Mouse (Mus musculus) heart, embryonic 13.5 days (tissue): ENCODE results near the gene Spi1. TPM values are rescaled to one million over a fixed set of nuclear protein-coding genes. Genes with fewer than 3 reads are reported as not detected.
A peak's percentile ranks its signal among the peaks of the same experiment; 100 is the strongest.

Experiments
- ATAC-seq: fragments of 200-750 bp; cut with Nextera tagmentation; 2 replicates; pipeline ENCODE4 v1.8.0; 2017; ENCODE audit warnings: moderate TSS enrichment; ENCODE audit not compliant: insufficient number of reproducible peaks, low FRiP score, low TSS enrichment; ENCODE audit errors: extremely low read depth
- H3K27ac ChIP-seq: fragments of 300-500 bp; sonication (generic); replicated peaks from 2 replicates; pipeline ENCODE4 v1.5.1; 2015; ENCODE audit warnings: moderate library complexity, mild to moderate bottlenecking, inconsistent platforms
- H3K27me3 ChIP-seq: fragments of 300-500 bp; sonication (generic); replicated peaks from 2 replicates; pipeline ENCODE4 v1.6.1; 2015; ENCODE audit warnings: mild to moderate bottlenecking, inconsistent platforms
- H3K36me3 ChIP-seq: fragments of 300-500 bp; sonication (generic); 2 replicates; pipeline ENCODE4 v1.6.1; 2015; ENCODE audit warnings: mild to moderate bottlenecking, inconsistent platforms
- H3K4me1 ChIP-seq: fragments of 300-500 bp; sonication (generic); 2 replicates; pipeline ENCODE4 v1.6.1; 2015; ENCODE audit warnings: inconsistent platforms
- H3K4me2 ChIP-seq: fragments of 300-500 bp; sonication (generic); 2 replicates; pipeline ENCODE4 v1.6.1; 2015; ENCODE audit warnings: inconsistent platforms, mild to moderate bottlenecking, moderate library complexity
- H3K4me3 ChIP-seq: fragments of 300-500 bp; sonication (generic); 2 replicates; pipeline ENCODE4 v1.5.1; 2015; ENCODE audit warnings: moderate library complexity, mild to moderate bottlenecking, inconsistent platforms
- H3K9ac ChIP-seq: fragments of 300-500 bp; sonication (generic); 2 replicates; pipeline ENCODE4 v1.6.1; 2015; ENCODE audit warnings: inconsistent platforms, mild to moderate bottlenecking, moderate library complexity
- H3K9me3 ChIP-seq: fragments of 300-500 bp; sonication (generic); 2 replicates; pipeline ENCODE4 v1.6.1; 2016; ENCODE audit warnings: inconsistent platforms
- WGBS: fragments of 180-500 bp; shearing (Covaris S2); methylation state at CpG from one replicate; pipeline ENCODE4 v1.1.7; 2015; ENCODE audit warnings: mixed read lengths; 5-methylcytosine and 5-hydroxymethylcytosine counted together
- polyA plus RNA-seq: library from polyadenylated mRNA; unstranded; fragments of >200 nt; fragmentation: Nextera tagmentation; extraction: Ambion mirVana; gene quantifications from 2 replicates; pipeline ENCODE4 v1.2.1, GENCODE M21; 2015

The Spi1 gene
- polyA plus RNA-seq, 1 experiment from 2014 or later: 3.5 TPM

- Histone ChIP-seq H3K4me2 (peak overlapping the region; percentile 81), H3K27me3 (no peaks in the 10 kb centered on the region), H3K4me3 (0 out of 2 replicates have a peak overlapping the region, but pooled peaks have one; percentile 75), H3K9ac (peak overlapping the region; percentile 5), H3K36me3 (peaks cover 100% of the 10 kb centered on the region), H3K4me1 (peaks cover 81% of the 10 kb centered on the region), H3K27ac (no peak overlapping the region), H3K9me3 (no peaks in the 10 kb centered on the region)
- no peak for ATAC-seq
- WGBS: 70% methylated on average over 10 of the region's 10 CpGs
Observed at GRCm38 (mm10) chr2:91125101-91125500, 42.9 kb downstream of the Spi1 start.

DNA sequence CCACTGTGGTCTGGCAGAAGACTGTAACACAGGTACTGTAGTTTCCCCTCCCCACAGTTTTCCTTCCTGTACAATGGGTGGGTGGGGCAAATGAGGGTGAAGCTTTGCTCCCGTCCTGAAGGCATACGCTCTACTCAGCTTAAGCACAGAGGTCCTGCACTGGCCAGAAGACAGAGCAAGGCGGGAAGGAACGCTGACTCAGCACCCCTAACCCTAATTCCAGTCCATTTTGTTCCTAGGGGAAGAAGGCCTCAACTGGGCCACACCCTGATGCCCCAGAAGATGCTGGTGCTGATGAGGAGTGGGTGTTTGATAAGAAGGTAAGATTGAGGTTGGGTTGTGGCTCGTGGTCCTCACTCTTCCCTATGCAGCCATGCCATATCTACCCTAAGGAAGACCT lies 46.6 kb downstream of the Spi1 start:
- no peak overlapping the region for H3K27ac ChIP-seq
- no peaks in the 10 kb centered on the region for H3K27me3 ChIP-seq
- no peak for ATAC-seq
- no peaks in the 10 kb centered on the region for H3K9me3 ChIP-seq
- H3K4me3 ChIP-seq: no peak overlapping the region
- peaks cover 100% of the 10 kb centered on the region for H3K36me3 ChIP-seq
- H3K9ac ChIP-seq: peak overlapping the region; percentile 19; the same call in 1 of the 2 replicates
- H3K4me1 ChIP-seq: peaks cover 79% of the 10 kb centered on the region
- H3K4me2 ChIP-seq: no peak overlapping the region
- WGBS: 61% methylated on average over 5 of the region's 5 CpGs

DNA sequence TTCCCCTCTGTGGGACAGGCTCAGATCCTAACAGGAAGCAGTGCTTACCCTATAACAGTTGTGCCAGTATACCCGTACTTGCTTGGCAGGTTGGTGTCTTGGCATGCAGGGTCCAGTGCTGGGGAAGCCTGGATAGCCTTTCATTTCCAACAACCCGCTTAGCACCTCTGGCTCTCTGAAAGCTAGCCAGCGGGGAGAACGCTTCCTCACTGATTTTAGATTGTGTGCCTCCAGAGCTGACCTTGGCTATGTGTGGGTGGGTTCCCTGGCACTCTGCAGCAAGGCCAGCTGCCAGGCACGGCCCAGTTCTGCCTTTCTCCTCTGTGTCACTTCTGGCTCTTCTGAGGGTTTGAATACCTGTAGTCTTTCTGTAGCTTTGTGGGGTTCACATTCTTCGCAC lies 47.9 kb downstream of the Spi1 start:
- Histone ChIP-seq H3K9ac (peak overlapping the region; percentile 45; the same call in 1 of the 2 replicates), H3K9me3 (no peaks in the 10 kb centered on the region)

DNA sequence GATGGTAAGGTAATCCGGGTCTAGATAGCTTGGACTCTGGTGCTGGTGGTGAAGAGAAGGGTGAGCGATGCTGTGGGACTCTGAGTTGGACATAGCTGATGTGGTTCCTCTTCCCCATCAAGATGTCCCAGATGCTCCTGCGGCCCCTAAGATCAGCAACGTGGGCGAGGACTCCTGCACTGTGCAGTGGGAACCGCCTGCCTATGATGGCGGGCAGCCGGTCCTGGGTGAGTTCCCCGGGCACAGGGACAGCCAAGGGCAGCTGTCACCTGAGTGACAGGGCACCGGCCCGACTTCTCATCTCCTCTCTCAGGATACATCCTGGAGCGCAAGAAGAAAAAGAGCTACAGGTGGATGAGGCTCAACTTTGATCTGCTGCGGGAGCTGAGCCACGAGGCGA lies 49.1 kb downstream of the Spi1 start:
- Histone ChIP-seq H3K27ac (peak overlapping the region; percentile 59), H3K36me3 (peaks cover 100% of the 10 kb centered on the region), H3K9ac (no peak overlapping the region; the same call in 1 of the 2 replicates), H3K4me3 (no peak overlapping the region), H3K4me1 (peaks cover 64% of the 10 kb centered on the region), H3K4me2 (no peak overlapping the region), H3K27me3 (no peaks in the 10 kb centered on the region), H3K9me3 (no peaks in the 10 kb centered on the region)
- WGBS: 84% methylated on average over 15 of the region's 15 CpGs
- ATAC-seq: no peak

More for the DNA sequence above, 47.9 kb downstream of the Spi1 start:
- H3K27me3 ChIP-seq: no peaks in the 10 kb centered on the region
- H3K36me3 ChIP-seq: peaks cover 100% of the 10 kb centered on the region
- peaks cover 68% of the 10 kb centered on the region for H3K4me1 ChIP-seq
- ATAC-seq: no peak
- WGBS: 65% methylated on average over 6 of the region's 6 CpGs
- H3K4me2 ChIP-seq: no peak overlapping the region
- H3K4me3 ChIP-seq: no peak overlapping the region
- H3K27ac ChIP-seq: peak overlapping the region; percentile 59

DNA sequence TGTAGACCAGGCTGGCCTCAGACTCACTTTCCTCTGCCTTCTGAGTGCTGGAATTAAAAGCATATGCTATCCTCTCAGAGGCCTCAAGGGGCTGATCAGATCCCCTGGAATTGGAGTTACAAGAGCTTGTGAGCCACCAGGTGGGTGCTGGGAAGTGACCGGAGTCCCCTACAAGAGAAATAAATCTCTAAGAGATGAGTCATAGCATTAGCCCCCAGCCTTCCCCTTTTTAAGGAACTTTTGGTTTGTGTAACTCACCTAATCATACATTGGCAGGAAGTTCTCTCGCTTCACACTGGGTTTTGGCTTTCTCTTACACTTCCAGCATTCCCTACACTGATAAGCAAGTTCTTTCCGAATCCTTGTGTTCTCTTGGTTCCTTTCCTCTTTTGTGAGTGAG lies 49.8 kb downstream of the Spi1 start:
- Histone ChIP-seq H3K4me2 (no peak overlapping the region), H3K9me3 (no peaks in the 10 kb centered on the region), H3K27me3 (no peaks in the 10 kb centered on the region), H3K27ac (peak overlapping the region; percentile 59), H3K9ac (peak overlapping the region; percentile 12; the same call in 1 of the 2 replicates), H3K36me3 (peaks cover 100% of the 10 kb centered on the region), H3K4me3 (no peak overlapping the region), H3K4me1 (peaks cover 63% of the 10 kb centered on the region)
- 46% methylated on average over 3 of the region's 3 CpGs for WGBS
- no peak for ATAC-seq

DNA sequence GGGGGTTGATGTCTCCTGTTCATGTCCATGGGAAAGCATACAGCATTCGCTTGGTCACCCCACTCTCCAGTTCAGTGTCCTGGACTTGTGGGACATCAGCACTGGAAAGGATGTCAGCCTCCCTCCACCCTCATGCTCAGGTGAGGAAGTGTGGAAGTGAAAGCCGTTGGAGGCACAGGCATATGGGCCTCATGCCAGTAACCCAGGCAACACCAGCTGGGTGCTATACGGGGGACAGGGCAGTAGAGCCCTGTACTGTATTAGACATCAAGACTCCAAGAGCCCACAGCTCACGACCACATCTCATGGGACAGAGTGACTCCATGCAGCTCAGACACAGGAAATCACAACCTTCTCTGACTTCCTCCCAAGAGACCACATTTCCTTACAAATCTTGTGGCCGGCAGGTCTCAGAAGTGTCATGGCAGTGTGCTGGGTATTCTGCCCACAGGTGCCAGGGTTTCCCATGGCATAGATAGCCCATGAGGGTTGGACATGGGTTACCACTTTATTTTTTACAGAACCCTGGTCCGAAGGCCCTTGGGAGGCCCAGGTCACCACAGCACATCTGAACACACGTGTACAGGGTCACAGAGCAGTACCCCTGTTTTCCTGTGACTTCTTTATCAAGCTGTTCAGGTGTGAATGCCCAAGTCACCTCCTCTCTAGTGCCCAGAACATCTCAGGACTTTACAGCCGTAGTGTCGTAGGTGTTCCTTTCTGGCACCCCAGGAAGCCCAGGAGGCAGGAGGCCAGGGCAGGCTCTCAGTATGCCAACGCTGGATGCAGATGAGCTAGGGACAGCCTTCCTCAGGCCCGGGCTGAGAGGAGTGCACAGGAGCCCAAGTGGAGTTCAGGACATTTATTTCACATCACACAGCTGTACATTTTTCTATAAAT lies 54.6 kb downstream of the Spi1 start:
- WGBS: 66% methylated on average over 11 of the region's 11 CpGs
- peaks cover 35% of the 10 kb centered on the region for H3K4me1 ChIP-seq
- no peaks in the 10 kb centered on the region for H3K9me3 ChIP-seq
- H3K36me3 ChIP-seq: peaks cover 70% of the 10 kb centered on the region
- no peaks in the 10 kb centered on the region for H3K27me3 ChIP-seq
- H3K4me2 ChIP-seq: no peak overlapping the region
- 0 out of 2 replicates have a peak overlapping the region, but pooled peaks have one; percentile 15 for H3K9ac ChIP-seq
- peak overlapping the region; percentile 36; the same call in 1 of the 2 replicates for H3K27ac ChIP-seq
- ATAC-seq: no peak
- no peak overlapping the region for H3K4me3 ChIP-seq

DNA sequence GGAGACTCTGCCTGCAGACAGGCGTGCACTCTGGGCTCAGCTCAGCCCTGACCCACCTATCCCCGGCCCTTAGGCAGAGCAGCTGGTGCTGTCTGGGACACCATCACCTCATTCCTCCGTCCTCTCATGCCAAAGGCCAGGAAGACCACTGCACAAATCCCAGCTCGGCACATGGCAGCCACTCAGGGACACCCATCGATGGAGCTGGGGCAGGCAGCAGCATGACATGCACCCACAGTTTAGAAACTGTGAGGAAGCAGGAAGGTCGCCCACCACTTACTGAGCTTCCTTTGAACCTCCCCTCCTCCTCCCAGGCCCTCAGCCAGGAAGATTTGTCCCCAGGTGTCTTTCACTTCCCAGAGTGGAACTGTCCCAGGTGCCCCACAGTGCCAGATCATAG lies 55.3 kb downstream of the Spi1 start:
- H3K9ac ChIP-seq: no peak overlapping the region; the same call in 1 of the 2 replicates
- H3K36me3 ChIP-seq: peaks cover 65% of the 10 kb centered on the region
- no peaks in the 10 kb centered on the region for H3K27me3 ChIP-seq
- H3K4me1 ChIP-seq: peaks cover 27% of the 10 kb centered on the region
- 58% methylated on average over 6 of the region's 6 CpGs for WGBS
- H3K4me3 ChIP-seq: no peak overlapping the region
- H3K4me2 ChIP-seq: no peak overlapping the region
- peak overlapping the region; percentile 36; the same call in 1 of the 2 replicates for H3K27ac ChIP-seq
- ATAC-seq: no peak
- H3K9me3 ChIP-seq: no peaks in the 10 kb centered on the region

- H3K9ac ChIP-seq: no peak overlapping the region
- no peaks in the 10 kb centered on the region for H3K27me3 ChIP-seq
- 57% methylated on average over 5 of the region's 5 CpGs for WGBS
- peaks cover 22% of the 10 kb centered on the region for H3K4me1 ChIP-seq
- ATAC-seq: no peak
- peak overlapping the region; percentile 45; the same call in 1 of the 2 replicates for H3K27ac ChIP-seq
- H3K4me3 ChIP-seq: no peak overlapping the region
- H3K9me3 ChIP-seq: no peaks in the 10 kb centered on the region
- H3K4me2 ChIP-seq: no peak overlapping the region
- peaks cover 61% of the 10 kb centered on the region for H3K36me3 ChIP-seq
Observed at GRCm38 (mm10) chr2:91139311-91139710, 57.1 kb downstream of the Spi1 start.

GRCm38 (mm10) chr2:91139764-91140163 lies 57.6 kb downstream of the Spi1 start:
- WGBS: 78% methylated on average over 8 of the region's 8 CpGs
- Histone ChIP-seq H3K36me3 (peaks cover 60% of the 10 kb centered on the region), H3K4me1 (peaks cover 21% of the 10 kb centered on the region), H3K4me2 (no peak overlapping the region), H3K9me3 (no peaks in the 10 kb centered on the region), H3K27me3 (no peaks in the 10 kb centered on the region), H3K27ac (0 out of 2 replicates have a peak overlapping the region, but pooled peaks have one; percentile 45), H3K9ac (no peak overlapping the region), H3K4me3 (no peak overlapping the region)
- ATAC-seq: no peak

DNA sequence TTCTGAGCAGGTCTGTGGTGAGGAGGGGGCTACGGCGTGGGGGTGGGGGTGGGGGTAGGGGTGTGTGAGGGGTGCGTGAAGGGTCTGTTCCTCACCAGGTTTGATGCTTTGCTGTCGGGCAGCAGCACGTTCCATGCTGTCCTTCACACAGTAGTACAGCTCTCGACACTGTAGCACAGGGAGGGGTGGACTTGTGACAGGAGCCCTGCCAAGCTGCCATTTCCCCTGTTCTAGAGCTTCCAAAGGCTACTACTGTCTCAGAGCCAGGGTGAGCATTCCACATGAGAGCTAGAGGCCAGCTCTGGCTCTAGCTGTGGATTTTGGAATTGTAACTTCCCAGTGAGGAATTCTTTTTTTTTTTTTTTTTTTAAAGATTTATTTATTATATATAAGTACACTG lies 60.7 kb downstream of the Spi1 start:
- peaks cover 36% of the 10 kb centered on the region for H3K36me3 ChIP-seq
- no peak overlapping the region for H3K4me2 ChIP-seq
- 0 out of 2 replicates have a peak, but pooled peaks cover 4% of the 10 kb centered on the region for H3K4me1 ChIP-seq
- H3K27me3 ChIP-seq: no peaks in the 10 kb centered on the region
- H3K27ac ChIP-seq: no peak overlapping the region
- no peak for ATAC-seq
- no peak overlapping the region for H3K9ac ChIP-seq
- 79% methylated on average over 6 of the region's 6 CpGs for WGBS
- no peak overlapping the region for H3K4me3 ChIP-seq
- no peaks in the 10 kb centered on the region for H3K9me3 ChIP-seq

DNA sequence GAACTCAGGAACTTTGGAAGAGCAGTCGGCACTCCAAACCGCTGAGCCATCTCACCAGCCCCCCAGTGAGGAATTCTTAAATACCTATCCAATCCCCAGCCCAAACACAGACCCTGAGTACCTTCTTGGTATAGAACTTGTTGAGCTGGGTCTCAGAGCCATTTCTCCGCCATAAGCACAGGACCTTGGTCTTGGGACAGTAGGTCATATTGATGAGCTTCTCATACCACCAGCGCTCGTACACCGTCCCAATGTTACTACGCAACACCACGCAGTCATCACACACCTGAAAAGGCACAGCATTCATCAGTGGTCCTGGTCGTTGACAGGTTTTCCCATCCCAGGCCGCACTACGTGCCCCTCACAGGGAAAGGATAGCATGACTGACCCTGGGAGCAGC lies 61.2 kb downstream of the Spi1 start:
- 0 out of 2 replicates have a peak, but pooled peaks cover 4% of the 10 kb centered on the region for H3K4me1 ChIP-seq
- H3K9me3 ChIP-seq: no peaks in the 10 kb centered on the region
- no peak overlapping the region for H3K4me2 ChIP-seq
- H3K27me3 ChIP-seq: no peaks in the 10 kb centered on the region
- no peak for ATAC-seq
- no peak overlapping the region for H3K9ac ChIP-seq
- no peak overlapping the region for H3K4me3 ChIP-seq
- no peak overlapping the region for H3K27ac ChIP-seq
- WGBS: 93% methylated on average over 11 of the region's 11 CpGs
- peaks cover 31% of the 10 kb centered on the region for H3K36me3 ChIP-seq
